Mouse (Mus musculus): Measurements from ENCODE around the gene Gins3.
A peak's percentile ranks its signal among the peaks of the same experiment; 100 is the strongest.
"Not testable (repeated sequence)": the region's sequence is repeated elsewhere in the genome, so short reads cannot be mapped to it uniquely, and the experiment has no call there.

Gins3 gene

DNA sequence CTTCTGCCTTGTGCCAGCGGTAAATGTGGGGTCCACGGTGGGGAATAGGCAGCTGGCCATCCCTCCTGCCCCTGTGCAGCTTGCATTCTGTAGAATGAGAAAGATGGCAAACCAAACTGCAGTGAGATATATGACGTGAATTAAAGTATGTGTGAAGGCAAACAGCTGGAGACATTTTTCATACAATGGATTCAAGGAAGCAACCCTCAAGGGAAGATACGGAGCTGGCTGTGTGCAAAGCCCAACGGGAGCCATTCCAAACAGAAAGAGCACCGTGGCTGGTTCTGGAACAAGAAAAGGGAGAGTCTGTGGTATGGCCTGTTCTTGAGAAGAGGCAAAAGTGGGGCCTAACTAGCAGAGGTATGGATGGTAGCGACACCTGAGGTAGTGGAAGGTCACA is 22.6 kb downstream of the Gins3 start:
- DNase-seq: no peak

DNA sequence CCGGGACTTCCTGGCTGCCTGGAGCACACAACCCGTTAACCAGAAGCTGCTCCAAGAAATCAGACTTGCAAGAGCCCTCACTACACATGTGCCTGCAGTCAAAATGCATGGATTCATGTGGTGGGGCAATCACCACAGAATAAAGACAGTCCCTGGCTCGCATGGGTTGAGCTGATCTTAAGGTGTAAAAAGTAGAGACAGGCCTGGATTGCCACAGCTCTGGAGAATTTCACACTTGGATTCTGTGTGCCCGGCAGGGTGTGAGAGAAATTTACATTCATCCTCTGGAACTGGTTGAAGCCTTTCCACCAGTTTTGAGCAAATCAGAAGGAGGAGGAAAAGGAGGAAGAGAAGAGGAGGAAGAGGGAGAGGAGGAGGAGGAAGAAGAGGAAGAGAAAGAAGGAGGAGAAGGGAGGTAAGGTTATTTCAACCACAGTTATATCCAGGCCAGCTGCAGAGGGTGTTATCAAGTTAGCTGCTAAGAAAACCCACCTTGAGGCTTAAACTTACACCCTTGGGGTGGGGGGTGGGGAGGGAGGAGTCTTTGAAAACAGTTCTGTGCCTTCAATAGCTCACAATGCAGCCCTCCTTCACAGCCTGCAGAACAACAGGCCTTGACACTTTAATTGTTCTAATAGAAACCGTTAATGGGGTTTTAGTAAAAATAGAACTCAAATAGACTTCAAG is 23.2 kb downstream of the Gins3 start:
- no peak for DNase-seq

DNA sequence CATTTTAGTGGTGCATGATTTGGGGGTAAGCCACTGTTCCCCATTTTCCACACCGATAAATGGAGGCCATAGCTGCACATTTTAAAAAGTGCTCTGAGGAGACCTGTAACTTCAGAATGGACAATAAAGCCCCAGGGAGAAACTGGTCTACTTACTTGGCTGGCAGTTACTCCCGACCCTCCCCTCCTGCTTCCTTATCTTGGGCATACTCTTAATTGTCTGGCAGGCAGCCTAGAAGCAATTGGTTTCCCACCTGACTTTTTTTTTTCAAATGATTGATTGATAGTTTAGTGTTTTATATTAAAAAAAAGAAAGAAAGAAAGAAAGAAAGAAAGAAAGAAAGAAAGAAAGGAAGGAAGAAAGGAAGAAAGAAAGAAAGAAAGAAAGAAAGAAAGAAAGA is 24.3 kb downstream of the Gins3 start:
- DNase-seq: no peak

DNA sequence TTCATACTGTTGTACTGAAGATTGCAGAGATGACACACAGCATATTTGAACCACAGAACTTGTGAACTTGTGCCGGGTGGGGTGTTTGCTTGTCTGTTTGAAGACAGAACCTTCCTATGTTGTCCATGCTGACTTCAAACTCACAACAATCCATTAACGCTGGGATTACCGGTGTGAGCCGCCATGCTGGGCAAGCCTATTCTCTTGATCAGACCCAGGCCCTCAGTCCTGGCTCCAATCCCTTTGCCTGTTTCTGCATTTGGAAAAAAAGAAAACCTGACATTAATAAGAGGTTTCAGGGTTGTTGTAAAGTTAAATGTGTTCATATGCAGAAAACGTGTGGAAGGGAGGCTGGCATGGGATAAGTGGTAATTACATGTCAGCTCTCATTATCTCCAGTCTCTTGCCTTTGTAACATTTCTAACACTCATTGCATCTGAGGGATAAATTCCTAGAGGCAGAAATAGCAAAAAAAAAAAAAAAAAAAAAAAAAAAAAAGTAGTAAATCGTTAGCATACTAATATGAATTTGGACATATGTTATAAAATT is 27.2 kb downstream of the Gins3 start:
- DNase-seq: no peak

DNA sequence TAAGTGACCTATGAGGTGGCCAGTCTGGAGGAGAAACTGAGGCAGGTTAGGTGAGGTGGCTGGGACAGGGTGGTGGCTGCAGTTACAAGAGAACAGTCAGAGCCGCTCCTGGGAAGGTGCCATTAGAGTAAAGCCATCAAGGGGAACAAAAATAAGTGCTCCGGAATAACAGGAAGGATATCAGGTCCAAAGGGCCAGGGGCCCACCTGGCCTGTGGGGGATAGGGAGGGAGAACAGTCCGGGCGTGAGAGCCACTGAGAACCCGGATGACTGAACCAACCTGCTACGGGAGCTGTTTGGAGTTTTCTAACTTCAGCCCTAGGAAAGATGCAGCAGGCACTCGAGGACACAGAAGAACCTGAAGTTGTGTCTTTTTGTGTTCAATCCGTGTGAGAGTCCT is 27.8 kb downstream of the Gins3 start:
- no peak for DNase-seq

DNA sequence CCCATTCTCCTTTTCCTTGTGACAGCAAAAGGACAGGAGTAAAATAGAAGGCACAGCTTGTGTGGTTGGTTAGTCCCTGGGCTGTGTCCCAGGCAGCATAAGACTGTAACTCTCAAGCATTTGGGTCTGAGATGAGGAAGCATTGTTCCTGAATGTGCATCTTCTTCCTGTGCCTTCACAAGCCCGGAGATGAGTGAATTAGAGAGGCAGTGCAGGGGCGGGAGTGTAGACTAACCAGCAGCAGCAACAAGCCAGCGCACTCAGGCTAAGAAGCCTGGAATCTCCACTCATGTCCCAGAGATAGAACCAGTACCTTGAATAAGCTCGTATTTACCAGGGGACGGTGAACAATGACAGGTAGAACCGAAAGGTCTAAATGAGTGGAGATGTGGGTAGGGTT is 28.3 kb downstream of the Gins3 start:
- DNase-seq: no peak

DNA sequence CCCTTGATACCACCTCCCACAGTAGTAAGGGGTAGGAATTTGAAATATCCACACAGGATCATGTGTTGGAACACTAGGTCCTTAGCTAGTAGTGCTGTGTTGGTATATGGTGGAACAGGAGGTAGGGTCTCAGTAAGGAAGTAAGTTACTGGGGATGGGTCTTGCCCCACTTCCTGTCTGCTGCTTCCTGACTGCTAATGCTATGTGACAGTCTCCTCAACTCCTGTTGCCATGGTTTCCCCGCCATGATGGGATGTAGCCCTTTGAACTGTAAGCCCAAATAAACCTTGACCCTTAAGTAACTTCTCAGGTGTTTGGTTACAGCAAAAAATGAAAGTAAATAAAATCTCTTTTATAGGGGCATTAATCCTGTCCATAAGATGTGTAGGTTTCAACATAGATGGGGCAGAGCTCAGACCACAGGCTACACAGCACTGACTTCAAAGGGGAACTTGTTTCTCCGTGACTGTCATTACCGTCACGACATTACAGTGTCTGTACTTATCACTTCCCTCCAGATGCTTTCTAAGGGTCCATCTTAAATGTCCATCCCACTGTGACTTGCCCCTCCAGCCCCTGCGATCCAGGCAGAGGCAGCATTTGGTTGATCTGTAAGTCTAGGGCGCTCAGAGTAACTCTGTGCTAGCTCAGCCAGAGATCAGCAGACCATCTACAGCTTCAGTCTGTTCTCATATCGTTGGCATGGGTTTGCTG is 29.8 kb downstream of the Gins3 start:
- no peak for DNase-seq

DNA sequence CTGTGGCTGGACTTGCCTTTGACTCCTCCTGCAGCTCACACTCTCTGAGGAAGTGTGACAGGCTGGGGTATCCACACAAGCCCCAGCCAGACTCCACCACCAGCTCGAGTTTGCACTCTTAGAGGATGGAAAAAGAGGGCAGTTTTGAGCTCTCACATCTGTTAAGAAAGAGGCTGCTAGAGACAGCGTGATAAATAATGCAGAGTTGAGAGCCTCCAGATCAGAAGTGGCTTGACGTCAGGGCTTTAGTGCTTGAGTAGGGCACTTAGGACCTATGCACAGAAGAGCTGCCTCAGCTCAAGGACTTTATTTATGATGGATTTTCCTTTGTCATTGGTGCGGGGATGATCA is 30.3 kb downstream of the Gins3 start:
- no peak for DNase-seq

DNA sequence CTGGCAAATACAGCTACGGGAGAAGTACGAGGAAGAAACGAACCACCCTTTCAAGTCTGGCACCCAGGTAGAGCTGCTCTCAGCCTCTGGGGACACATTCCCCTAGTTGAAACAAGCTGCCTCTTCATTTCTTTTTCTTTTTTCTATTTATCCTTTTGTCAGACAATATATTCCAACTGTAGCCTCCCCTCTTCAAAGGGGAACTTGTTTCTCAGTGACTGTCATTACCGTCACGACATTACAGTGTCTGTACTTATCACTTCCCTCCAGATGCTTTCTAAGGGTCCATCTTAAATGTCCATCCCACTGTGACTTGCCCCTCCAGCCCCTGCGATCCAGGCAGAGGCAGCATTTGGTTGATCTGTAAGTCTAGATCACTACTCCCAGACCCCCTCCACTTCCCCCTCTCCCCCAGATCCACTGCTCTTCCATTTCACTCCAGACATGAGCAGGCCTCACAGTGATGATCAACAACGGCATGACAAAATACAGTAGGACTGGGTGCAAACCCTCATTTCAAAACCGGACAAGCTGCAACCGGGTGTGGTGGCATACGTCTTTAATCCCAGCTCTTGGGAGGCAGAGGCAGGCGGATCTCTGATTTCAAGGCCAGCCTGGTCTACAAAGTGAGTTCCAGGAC is 32.7 kb downstream of the Gins3 start:
- DNase-seq: not testable (repeated sequence)

DNA sequence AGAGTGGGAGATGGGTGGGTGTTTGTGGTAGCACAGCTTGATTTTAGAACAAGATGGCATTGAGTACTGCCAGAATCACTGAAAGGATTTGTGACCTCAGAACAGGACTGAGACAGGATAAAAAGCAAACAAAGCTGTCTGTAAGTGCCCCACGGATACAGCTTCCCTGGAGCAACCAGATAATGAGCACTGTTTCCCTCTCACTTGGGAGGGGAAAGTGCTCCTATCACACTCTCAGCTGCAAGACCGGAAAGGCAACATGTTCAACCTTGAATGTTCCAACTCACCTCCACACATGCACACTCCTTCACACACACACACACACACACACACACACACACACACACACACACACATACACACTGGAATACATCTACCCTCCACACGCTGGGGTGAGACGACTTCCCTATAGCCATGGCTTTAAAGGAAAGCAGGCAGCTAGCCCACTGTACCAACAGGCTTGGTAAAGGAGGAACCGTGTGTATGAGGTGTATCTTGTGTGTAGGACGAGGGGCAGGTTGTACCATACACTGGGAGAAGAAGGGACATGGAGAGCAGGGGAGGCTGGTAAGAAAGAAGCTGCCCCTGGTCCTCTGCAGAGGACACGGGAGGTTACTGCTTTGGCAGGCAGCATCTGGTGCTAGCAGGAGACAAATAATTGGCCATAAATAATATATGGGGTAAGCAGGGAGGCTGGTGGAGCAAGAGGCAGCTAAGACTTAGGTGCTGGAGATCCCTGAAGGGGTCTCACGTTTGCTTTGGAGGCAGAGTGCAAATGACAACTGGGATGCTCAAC is 35.1 kb downstream of the Gins3 start:
- DNase-seq: no peak

DNA sequence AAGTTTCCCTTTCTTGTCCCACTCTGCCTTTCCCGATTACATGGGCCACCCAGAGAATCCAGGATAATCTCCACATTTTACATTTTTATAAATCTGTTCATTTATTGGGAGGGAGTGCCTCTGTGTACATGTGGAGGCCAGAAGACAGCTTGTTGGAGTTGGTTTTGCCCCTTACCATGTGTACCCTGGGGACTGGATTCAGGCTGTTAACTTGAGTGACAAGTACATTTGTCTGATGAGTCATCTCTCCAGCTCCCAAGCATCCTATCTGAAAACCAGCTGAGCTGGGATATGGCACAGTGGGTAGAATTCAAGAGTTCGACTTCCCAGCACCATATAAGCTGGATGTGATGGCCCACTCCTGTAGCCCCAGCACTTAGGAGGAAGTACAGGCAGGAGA is 36.7 kb downstream of the Gins3 start:
- DNase-seq: no peak

DNA sequence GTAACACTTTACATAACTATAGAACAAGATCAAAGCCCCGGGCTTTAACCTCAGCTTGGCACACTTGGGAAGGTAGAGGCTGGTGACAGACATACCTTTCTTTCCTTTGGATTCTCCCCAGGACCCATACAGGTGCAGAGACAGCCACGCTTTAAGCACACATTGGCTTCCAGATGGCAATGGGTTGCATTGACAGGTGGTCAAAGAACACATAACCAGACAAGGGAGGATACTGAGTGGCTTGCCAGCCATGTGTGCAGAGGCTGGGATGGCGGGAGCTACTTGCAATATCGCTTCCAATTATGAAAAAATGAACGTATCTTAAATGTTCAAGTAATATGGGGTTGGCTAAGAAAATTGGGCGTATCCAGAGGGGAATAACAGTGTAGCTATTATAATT is 38.6 kb downstream of the Gins3 start:
- DNase-seq: no peak

DNA sequence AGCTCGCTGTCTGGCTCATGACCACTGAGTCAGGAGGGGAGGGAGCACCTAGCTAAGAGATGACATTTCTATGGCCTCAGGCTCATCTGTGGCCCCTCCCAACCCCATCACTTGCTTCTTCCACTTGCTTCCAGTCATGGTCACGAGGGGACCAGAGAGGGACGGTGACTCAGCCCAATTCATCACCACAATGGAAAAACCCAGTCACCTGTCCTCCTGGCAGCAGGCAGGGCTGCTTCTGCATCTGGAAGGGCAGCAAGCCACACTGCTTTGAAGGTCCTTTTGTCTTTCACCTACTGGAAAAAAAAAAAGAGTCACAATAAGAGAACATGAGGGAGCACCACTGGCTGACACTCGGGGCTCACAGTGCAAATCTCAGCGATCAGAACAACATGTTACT is 39.6 kb downstream of the Gins3 start:
- DNase-seq: no peak

DNA sequence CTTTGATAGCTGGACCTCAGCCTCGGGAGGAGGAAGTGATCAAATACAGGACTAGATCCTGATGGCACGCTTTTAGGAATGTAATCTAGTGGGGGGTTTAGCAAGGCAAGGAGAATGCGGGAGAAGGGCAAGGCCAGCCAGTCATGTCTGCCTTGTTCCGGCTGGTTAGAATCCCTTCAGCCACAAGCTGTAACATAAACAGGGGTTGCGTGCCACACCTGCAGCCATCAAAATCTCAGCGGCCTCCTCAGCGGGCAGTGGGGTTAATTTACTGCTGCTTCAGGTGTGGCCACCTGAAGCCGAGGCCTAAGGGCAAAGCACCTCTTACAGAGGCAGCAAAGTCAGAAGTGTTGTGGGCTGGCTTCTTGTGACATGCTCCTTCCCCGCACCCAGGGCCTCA is 43.4 kb downstream of the Gins3 start, which contains the start of gene Ndrg4:
Ndrg4 (plus strand) TSS at position 350 of the 400 bp plus-strand sequence.
- DNase-seq: no peak

DNA sequence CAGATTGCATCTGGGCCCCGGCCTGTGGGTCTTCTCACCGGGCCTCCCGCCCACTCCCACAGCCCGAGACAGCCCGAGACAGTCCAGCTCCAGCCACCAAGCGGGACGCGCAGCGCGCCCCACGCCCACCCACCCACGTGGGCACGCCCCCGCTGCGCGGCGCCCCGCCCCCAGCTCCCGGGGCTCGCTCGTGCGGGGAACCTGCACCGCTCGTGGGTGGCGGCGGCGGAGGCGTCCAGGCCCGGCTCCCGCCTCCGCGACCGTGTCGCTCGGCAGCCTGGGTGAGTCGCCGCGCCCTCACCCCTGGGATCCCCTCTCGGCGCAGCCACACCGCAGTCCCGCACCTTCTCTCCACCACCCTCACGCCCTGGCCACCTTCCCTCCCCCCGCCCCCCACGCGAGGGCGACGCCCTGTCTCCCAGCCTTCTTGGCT is 44.4 kb downstream of the Gins3 start:
- DNase-seq: peak; percentile 15 to 30

DNA sequence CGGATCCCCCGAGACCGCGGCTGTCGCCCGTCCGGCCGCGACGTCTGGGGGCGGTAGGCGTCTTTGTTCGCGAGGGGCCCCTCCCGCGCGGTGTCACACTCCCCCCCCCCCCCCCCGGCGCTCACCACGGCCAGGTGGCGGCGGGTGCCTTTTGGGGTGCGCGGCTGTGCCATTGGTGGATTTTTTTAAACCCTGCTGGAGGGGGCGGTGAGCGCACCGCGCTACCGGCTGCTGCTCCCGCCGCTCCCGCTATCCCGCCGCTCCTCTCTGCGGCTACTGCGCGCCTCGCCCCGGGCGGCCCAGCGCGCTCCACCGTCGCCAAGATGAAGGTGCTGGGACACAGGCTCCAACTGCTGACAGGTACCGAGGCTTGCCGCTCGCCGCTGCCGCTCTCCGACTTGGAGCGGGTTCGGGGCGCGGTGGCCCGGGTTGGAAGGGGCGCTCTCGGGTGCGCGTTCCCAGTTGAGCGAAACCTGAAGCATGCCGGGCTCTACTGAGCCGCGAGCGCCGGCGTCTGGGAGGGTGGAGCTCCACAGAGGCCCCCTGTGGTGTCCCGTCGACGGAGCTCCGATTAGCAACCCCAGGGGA is 44.9 kb downstream of the Gins3 start:
- DNase-seq: peak; percentile 27 to 49

DNA sequence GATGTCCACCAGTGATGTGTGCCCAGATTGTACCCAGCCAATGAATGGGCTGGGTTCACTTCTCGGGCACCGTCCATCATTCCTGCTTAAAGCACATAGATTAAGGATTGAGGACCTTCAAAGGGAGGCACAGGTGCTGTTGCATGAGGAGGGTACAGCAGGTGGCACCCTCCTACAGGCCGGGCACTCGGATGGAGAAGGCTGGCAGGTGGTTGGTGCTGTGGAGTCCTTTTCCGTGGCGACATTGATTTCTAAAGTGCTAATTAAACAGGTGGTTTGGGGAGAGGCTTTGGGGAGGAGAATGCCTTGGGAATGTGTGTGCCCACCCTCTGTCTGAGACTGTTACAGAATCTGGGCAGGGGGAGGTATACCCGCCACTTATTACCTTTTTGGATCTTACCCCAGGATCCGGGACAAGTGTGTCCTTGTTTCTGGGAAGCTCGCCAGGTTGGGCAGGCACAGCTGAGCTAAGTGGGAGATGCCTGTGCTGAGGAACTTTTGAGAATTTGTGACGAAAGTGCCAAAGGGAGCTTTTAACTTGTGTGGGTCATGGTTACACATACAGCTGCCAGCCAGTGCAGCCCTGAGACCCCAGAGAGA is 54.9 kb downstream of the Gins3 start:
- no peak for DNase-seq

DNA sequence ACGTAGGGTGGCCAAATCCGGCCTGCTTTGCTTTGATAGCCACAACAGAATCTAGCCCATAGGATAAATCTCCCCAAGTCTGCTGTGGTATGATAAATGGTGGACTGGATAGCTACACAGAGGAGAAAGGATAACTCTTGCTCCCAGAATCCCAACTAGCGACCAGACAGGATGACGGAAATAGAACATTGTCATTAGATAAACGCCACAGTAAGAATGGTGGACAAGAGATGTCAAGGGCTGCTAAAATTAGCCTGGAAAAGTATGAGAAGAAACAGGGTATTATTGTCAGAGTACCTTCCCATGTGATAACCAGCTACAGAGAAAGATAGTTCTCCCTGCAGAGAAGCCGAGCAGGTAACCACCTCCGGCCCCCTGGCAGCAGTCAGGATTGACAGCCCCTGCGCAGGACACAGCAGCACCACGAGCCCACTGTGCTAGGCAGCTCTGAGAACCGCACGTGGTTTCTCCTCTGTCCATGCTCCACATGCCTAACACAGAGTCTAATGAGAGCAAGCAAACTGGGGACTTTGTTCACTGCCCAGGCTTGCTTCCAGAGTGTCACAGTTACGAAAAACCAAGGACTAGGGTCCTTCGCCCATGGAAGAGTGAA is 57.8 kb downstream of the Gins3 start:
- DNase-seq: peak in 1 of 2 experiments; percentile 16

DNA sequence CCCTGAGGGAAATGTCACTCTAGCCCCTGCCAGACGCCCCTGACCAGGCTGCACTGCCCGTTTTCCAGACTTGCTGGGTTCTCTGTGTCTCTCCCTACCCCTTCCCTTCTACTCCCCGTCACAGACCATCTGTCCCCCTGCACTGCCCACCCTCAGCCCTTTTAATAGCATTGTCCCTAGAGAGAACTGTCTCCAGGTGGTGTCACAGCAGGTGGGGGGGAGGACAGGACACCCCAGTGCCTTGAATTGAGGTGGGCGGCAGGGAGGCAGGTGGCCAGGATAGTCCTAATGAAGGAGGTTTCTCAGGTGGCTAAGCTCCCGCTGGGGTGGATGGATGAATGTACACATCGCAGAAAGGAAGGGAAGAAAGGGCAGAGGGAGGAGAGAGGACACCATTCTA is 61.4 kb downstream of the Gins3 start:
- DNase-seq: no peak

All from thymus, postnatal 36 days (tissue).